Mouse (Mus musculus) limb, embryonic 10.5 days (tissue): ENCODE measurements around the gene Gkap1. TPM values are rescaled to one million over a fixed set of nuclear protein-coding genes. Genes with fewer than 3 reads are reported as not detected.

Experiments used
- DNase-seq: peaks from one replicate; pipeline ENCODE4 v3.0.0-alpha.2; 2017; ENCODE audit warnings: low spot score
- H3K27ac ChIP-seq: fragments of 300-500 bp; sonication (generic); 2 replicates; pipeline ENCODE4 v1.5.1; 2016; ENCODE audit warnings: mild to moderate bottlenecking
- H3K27me3 ChIP-seq: fragments of 300-500 bp; sonication (generic); 2 replicates; pipeline ENCODE4 v1.6.1; 2016; ENCODE audit warnings: low read depth, mild to moderate bottlenecking; ENCODE audit not compliant: poor library complexity, severe bottlenecking
- H3K36me3 ChIP-seq: fragments of 300-500 bp; sonication (generic); 2 replicates; pipeline ENCODE4 v1.6.1; 2016; ENCODE audit warnings: mild to moderate bottlenecking, moderate library complexity
- H3K4me1 ChIP-seq: fragments of 300-500 bp; sonication (generic); 2 replicates; pipeline ENCODE4 v1.6.1; 2016
- H3K4me3 ChIP-seq: fragments of 300-500 bp; sonication (generic); 2 replicates; pipeline ENCODE4 v1.5.1; 2016; ENCODE audit warnings: mild to moderate bottlenecking, moderate library complexity
- H3K9me3 ChIP-seq: fragments of 300-500 bp; sonication (generic); replicated peaks from 2 replicates; pipeline ENCODE4 v1.6.1; 2016; ENCODE audit warnings: mild to moderate bottlenecking
- WGBS: fragments of 180-500 bp; shearing (Covaris S2); methylation state at CpG from one replicate; pipeline ENCODE4 v1.1.7; 2016; 5-methylcytosine and 5-hydroxymethylcytosine counted together
- polyA plus RNA-seq: library from polyadenylated mRNA; unstranded; fragments of >200 nt; fragmentation: Nextera tagmentation; extraction: Ambion mirVana; gene quantifications from 2 replicates; pipeline ENCODE4 v1.2.1, GENCODE M21; 2016

Gkap1 gene
- polyA plus RNA-seq, 1 experiment from 2014 or later = 12.8 TPM

- H3K9me3 ChIP-seq = no peaks in the 10 kb centered on the region
- H3K4me3 ChIP-seq = no peak overlapping the region
- peaks cover 3% of the 10 kb centered on the region for H3K4me1 ChIP-seq
- DNase-seq = peak; percentile 95
- 18% methylated on average over 13 of the region's 13 CpGs for WGBS
- no peak overlapping the region for H3K27ac ChIP-seq
- H3K27me3 ChIP-seq = no peaks in the 10 kb centered on the region
- no peaks in the 10 kb centered on the region for H3K36me3 ChIP-seq
Measured at GRCm38 (mm10) chr13:58287822-58288221, 12.3 kb upstream of the Gkap1 start.

- 79% methylated on average over 4 of the region's 4 CpGs for WGBS
- no peak for DNase-seq
- Histone ChIP-seq H3K9me3 (no peaks in the 10 kb centered on the region), H3K27ac (no peak overlapping the region), H3K27me3 (no peaks in the 10 kb centered on the region), H3K4me1 (no peaks in the 10 kb centered on the region), H3K4me3 (no peak overlapping the region), H3K36me3 (no peaks in the 10 kb centered on the region)
Measured at GRCm38 (mm10) chr13:58283466-58283865, 8.0 kb upstream of the Gkap1 start.

GRCm38 (mm10) chr13:58281936-58282335, 6.4 kb upstream of the Gkap1 start:
- Histone ChIP-seq H3K4me1 (no peaks in the 10 kb centered on the region), H3K9me3 (no peaks in the 10 kb centered on the region), H3K4me3 (no peak overlapping the region), H3K27ac (no peak overlapping the region), H3K27me3 (no peaks in the 10 kb centered on the region), H3K36me3 (no peaks in the 10 kb centered on the region)
- no peak for DNase-seq
- WGBS = 71% methylated on average over 4 of the region's 4 CpGs

GRCm38 (mm10) chr13:58280528-58280927, 5.0 kb upstream of the Gkap1 start:
- 89% methylated on average over 3 of the region's 3 CpGs for WGBS
- H3K4me1 ChIP-seq = no peaks in the 10 kb centered on the region

GRCm38 (mm10) chr13:58276256-58276655, 757 bp upstream of the Gkap1 start:
- Histone ChIP-seq H3K27ac (no peak overlapping the region), H3K9me3 (no peaks in the 10 kb centered on the region), H3K4me1 (peaks cover 20% of the 10 kb centered on the region), H3K27me3 (peaks cover 36% of the 10 kb centered on the region), H3K4me3 (no peak overlapping the region), H3K36me3 (no peaks in the 10 kb centered on the region)
- 80% methylated on average over 10 of the region's 10 CpGs for WGBS
- no peak for DNase-seq

More at GRCm38 (mm10) chr13:58280528-58280927, 5.0 kb upstream of the Gkap1 start:
- H3K9me3 ChIP-seq = no peaks in the 10 kb centered on the region
- DNase-seq = no peak
- peaks cover 12% of the 10 kb centered on the region for H3K27me3 ChIP-seq
- H3K36me3 ChIP-seq = no peaks in the 10 kb centered on the region
- no peak overlapping the region for H3K27ac ChIP-seq
- H3K4me3 ChIP-seq = no peak overlapping the region

GRCm38 (mm10) chr13:58275076-58275475, 423 bp downstream of the Gkap1 start:
- Histone ChIP-seq H3K27ac (0 out of 2 replicates have a peak overlapping the region, but pooled peaks have one; percentile 89), H3K4me3 (peak overlapping the region; percentile 87), H3K36me3 (no peaks in the 10 kb centered on the region), H3K4me1 (peaks cover 20% of the 10 kb centered on the region), H3K27me3 (peaks cover 36% of the 10 kb centered on the region), H3K9me3 (no peaks in the 10 kb centered on the region)
- no peak for DNase-seq
- 22% methylated on average over 9 of the region's 9 CpGs for WGBS

- peak overlapping the region; percentile 89 for H3K27ac ChIP-seq
- WGBS = under 1% methylated on average over 84 of the region's 84 CpGs
Measured at GRCm38 (mm10) chr13:58274259-58274991, 1.1 kb downstream of the Gkap1 start.

GRCm38 (mm10) chr13:58273411-58274258, 1.9 kb downstream of the Gkap1 start:
- WGBS = 4% methylated on average over 105 of the region's 115 CpGs
- peak overlapping the region; percentile 89 for H3K27ac ChIP-seq

More at GRCm38 (mm10) chr13:58274259-58274991, 1.1 kb downstream of the Gkap1 start:
- peak overlapping the region; percentile 87 for H3K4me3 ChIP-seq
- peaks cover 36% of the 10 kb centered on the region for H3K27me3 ChIP-seq
- H3K36me3 ChIP-seq = no peaks in the 10 kb centered on the region
- peak; percentile 82 for DNase-seq
- H3K4me1 ChIP-seq = peaks cover 20% of the 10 kb centered on the region
- H3K9me3 ChIP-seq = no peaks in the 10 kb centered on the region

GRCm38 (mm10) chr13:58266864-58267263, 8.6 kb downstream of the Gkap1 start:
- WGBS = 81% methylated on average over 3 of the region's 3 CpGs

More at GRCm38 (mm10) chr13:58273411-58274258, 1.9 kb downstream of the Gkap1 start:
- Histone ChIP-seq H3K4me1 (peaks cover 20% of the 10 kb centered on the region), H3K9me3 (no peaks in the 10 kb centered on the region), H3K27me3 (peaks cover 36% of the 10 kb centered on the region), H3K36me3 (no peaks in the 10 kb centered on the region), H3K4me3 (peak overlapping the region; percentile 87)
- DNase-seq = peak; percentile 70

GRCm38 (mm10) chr13:58263546-58263945, 12.0 kb downstream of the Gkap1 start:
- Histone ChIP-seq H3K36me3 (peaks cover 8% of the 10 kb centered on the region), H3K27ac (no peak overlapping the region), H3K4me1 (no peaks in the 10 kb centered on the region), H3K27me3 (no peaks in the 10 kb centered on the region), H3K9me3 (no peaks in the 10 kb centered on the region), H3K4me3 (no peak overlapping the region)
- WGBS = 85% methylated on average over 8 of the region's 8 CpGs
- DNase-seq = no peak

More at GRCm38 (mm10) chr13:58266864-58267263, 8.6 kb downstream of the Gkap1 start:
- Histone ChIP-seq H3K4me1 (no peaks in the 10 kb centered on the region), H3K9me3 (no peaks in the 10 kb centered on the region), H3K36me3 (peaks cover 3% of the 10 kb centered on the region), H3K27ac (no peak overlapping the region), H3K27me3 (peaks cover under 1% of the 10 kb centered on the region; the same call in 1 of the 2 replicates), H3K4me3 (no peak overlapping the region)
- DNase-seq = no peak

GRCm38 (mm10) chr13:58261674-58262073, 13.8 kb downstream of the Gkap1 start:
- WGBS = 93% methylated on average over 4 of the region's 4 CpGs
- Histone ChIP-seq H3K9me3 (no peaks in the 10 kb centered on the region), H3K27me3 (no peaks in the 10 kb centered on the region), H3K4me1 (no peaks in the 10 kb centered on the region), H3K36me3 (peaks cover 8% of the 10 kb centered on the region), H3K27ac (no peak overlapping the region), H3K4me3 (no peak overlapping the region)
- DNase-seq = no peak

- no peaks in the 10 kb centered on the region for H3K9me3 ChIP-seq
- no peak overlapping the region for H3K27ac ChIP-seq
- DNase-seq = no peak
- H3K27me3 ChIP-seq = no peaks in the 10 kb centered on the region
- WGBS = 87% methylated on average over 1 of the region's 1 CpGs
- no peaks in the 10 kb centered on the region for H3K4me1 ChIP-seq
- H3K36me3 ChIP-seq = peaks cover 7% of the 10 kb centered on the region; the same call in 1 of the 2 replicates
- no peak overlapping the region for H3K4me3 ChIP-seq
Measured at GRCm38 (mm10) chr13:58253268-58253667, 22.2 kb downstream of the Gkap1 start.

- H3K27me3 ChIP-seq = no peaks in the 10 kb centered on the region
- H3K4me1 ChIP-seq = no peaks in the 10 kb centered on the region
- WGBS = 84% methylated on average over 5 of the region's 5 CpGs
- no peak overlapping the region for H3K4me3 ChIP-seq
- peaks cover 4% of the 10 kb centered on the region; the same call in 1 of the 2 replicates for H3K36me3 ChIP-seq
- no peak overlapping the region for H3K27ac ChIP-seq
- H3K9me3 ChIP-seq = no peaks in the 10 kb centered on the region
- no peak for DNase-seq
Measured at GRCm38 (mm10) chr13:58248957-58249356, 26.5 kb downstream of the Gkap1 start.
